30 mouse cellular contexts compared by ENCODE assay signal in the genomic region with DNA sequence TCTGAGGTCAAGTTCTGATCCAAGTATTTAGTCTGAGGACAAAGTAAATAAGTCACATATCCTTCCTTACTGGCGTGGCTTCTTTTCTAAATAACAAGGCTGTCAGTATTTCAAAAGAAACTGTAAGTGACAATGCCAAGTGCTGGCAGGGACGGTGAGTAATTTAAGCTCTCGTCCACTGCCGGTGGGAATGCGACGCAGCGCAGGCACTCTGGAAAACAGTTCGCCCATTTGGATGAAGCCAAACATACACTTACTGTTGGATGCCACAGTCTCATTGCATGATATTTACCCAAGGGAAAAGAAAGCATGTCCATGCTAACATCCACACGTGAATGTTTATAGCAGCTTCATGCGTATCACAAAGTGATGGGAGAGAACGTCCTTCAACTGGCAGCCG. TPM values are rescaled to one million over a fixed set of nuclear protein-coding genes. Genes with fewer than 3 reads are reported as not detected.
"Had no signal": no experiment of that assay in that cellular context is flagged by ENCODE, and none has a peak within 500 bp of the region (broad histone marks: within the 10 kb centered on the region; RNA-seq: fewer than 3 reads in every experiment).

No protein-coding gene starts in this region.

- H3K36me3 ChIP-seq: heart, embryonic 10.5 days; heart, embryonic 13.5 days; heart, embryonic 15.5 days; hindbrain, embryonic 10.5 days; hindbrain, embryonic 12.5 days; intestine, embryonic 15.5 days; limb, embryonic 13.5 days; limb, embryonic 15.5 days; liver, embryonic 12.5 days had no signal

- H3K9ac ChIP-seq: heart, embryonic 13.5 days; heart, embryonic 15.5 days; hindbrain, embryonic 12.5 days; hindbrain, embryonic 14.5 days; intestine, embryonic 15.5 days; limb, embryonic 13.5 days; limb, embryonic 15.5 days; liver, embryonic 12.5 days; liver, embryonic 14.5 days had no signal

- H3K4me1 ChIP-seq: heart, embryonic 13.5 days; heart, embryonic 15.5 days; hindbrain, embryonic 10.5 days; hindbrain, embryonic 12.5 days; intestine, embryonic 15.5 days; limb, embryonic 13.5 days; liver, embryonic 12.5 days had no signal

- H3K9me3 ChIP-seq: heart, embryonic 10.5 days; heart, embryonic 13.5 days; heart, embryonic 15.5 days; hindbrain, embryonic 10.5 days; hindbrain, embryonic 12.5 days; intestine, embryonic 15.5 days; limb, embryonic 13.5 days; limb, embryonic 15.5 days; liver, embryonic 12.5 days had no signal

- H3K4me3 ChIP-seq: heart, embryonic 10.5 days; heart, embryonic 13.5 days; heart, embryonic 15.5 days; hindbrain, embryonic 10.5 days; hindbrain, embryonic 12.5 days; intestine, embryonic 15.5 days; left cerebral cortex, adult 2 months; limb, embryonic 13.5 days; limb, embryonic 15.5 days; liver, embryonic 12.5 days had no signal

- H3K4me2 ChIP-seq: heart, embryonic 13.5 days; heart, embryonic 15.5 days; hindbrain, embryonic 12.5 days; hindbrain, embryonic 14.5 days; intestine, embryonic 15.5 days; limb, embryonic 13.5 days; limb, embryonic 15.5 days; liver, embryonic 12.5 days had no signal

- H3K27ac ChIP-seq: heart, embryonic 10.5 days; heart, embryonic 13.5 days; heart, embryonic 15.5 days; hindbrain, embryonic 10.5 days; hindbrain, embryonic 12.5 days; hindbrain, embryonic 14.5 days; intestine, embryonic 15.5 days; left cerebral cortex, adult 2 months; limb, embryonic 13.5 days; limb, embryonic 15.5 days; liver, embryonic 12.5 days; liver, embryonic 14.5 days had no signal

- DNase-seq: gastrocnemius, postnatal 10 days; gastrocnemius, postnatal 25 days; heart, postnatal 14 days; heart, postnatal 36 days; kidney, adult 18-20 months; kidney, adult 8-10 months; kidney, postnatal 10 days; kidney, postnatal 25 days; kidney, postnatal 4 days had no signal

- H3K27me3 ChIP-seq: intestine, embryonic 15.5 days; liver, embryonic 12.5 days had no signal

- ATAC-seq: hindbrain, embryonic 16.5 days; inflammation-experienced regulatory T-cells, adult 6 months; intestine, embryonic 15.5 days; intestine, postnatal 0 days; liver, embryonic 12.5 days had no signal

RNA-seq across cellular contexts. Expression of a gene that starts 21.5 kb away (rescaled TPM):
- total RNA-seq: gastrocnemius, postnatal 10 days; gastrocnemius, postnatal 25 days; gastrocnemius, postnatal 4 days; heart, adult 8-10 months; heart, postnatal 14 days; heart, postnatal 36 days; layer of hippocampus, adult 8-10 months; layer of hippocampus, postnatal 14 days; left cerebral cortex, adult 2 months; left cerebral cortex, postnatal 14 days; left cerebral cortex, postnatal 36 days had no signal
- polyA plus RNA-seq: hindbrain, embryonic 12.5 days had no signal
